Mouse (Mus musculus) myocyte (in vitro differentiated cells): ENCODE data around the gene Tectb. TPM values are rescaled to one million over a fixed set of nuclear protein-coding genes. Genes with fewer than 3 reads are reported as not detected.

Experiments
- H3K27me3 ChIP-seq: one replicate; pipeline ENCODE4 v1.6.1; 2011; ENCODE audit not compliant: control insufficient read depth, insufficient read depth, insufficient read length
- H3K36me3 ChIP-seq: one replicate; pipeline ENCODE4 v1.6.1; 2011; ENCODE audit not compliant: control insufficient read depth, insufficient read depth
- H3K4me2 ChIP-seq: one replicate; pipeline ENCODE4 v1.6.1; 2011; ENCODE audit warnings: low read depth, control low read depth
- H3K4me3 ChIP-seq: one replicate; pipeline ENCODE4 v1.5.1; 2011; ENCODE audit warnings: mild to moderate bottlenecking, control low read depth, moderate library complexity
- H3K79me2 ChIP-seq: one replicate; pipeline ENCODE4 v1.6.1; 2011; ENCODE audit not compliant: control insufficient read depth, insufficient read depth
- H3ac ChIP-seq: one replicate; pipeline ENCODE4 v1.6.1; 2011; ENCODE audit not compliant: control insufficient read depth, insufficient read length
- CEBPB ChIP-seq: IDR thresholded peaks from 2 replicates; pipeline ENCODE4 v1.6.1; 2011; ENCODE audit warnings: mild to moderate bottlenecking, moderate library complexity; ENCODE audit not compliant: poor library complexity, insufficient read depth, severe bottlenecking
- E2F4 ChIP-seq: IDR thresholded peaks from one replicate; pipeline ENCODE4 v1.6.1; 2011; ENCODE audit warnings: mild to moderate bottlenecking, control low read depth, moderate library complexity; ENCODE audit not compliant: insufficient read depth
- MAX ChIP-seq: IDR thresholded peaks from one replicate; pipeline ENCODE4 v1.6.1; 2011; ENCODE audit warnings: low read depth, mild to moderate bottlenecking, control low read depth
- MYOD1 ChIP-seq, 3 experiments: IDR thresholded peaks; one replicate each; pipeline ENCODE4 v1.6.1; 2011; ENCODE audit warnings: control low read depth in 2 of 3, low read depth in 2 of 3, mild to moderate bottlenecking in 2 of 3, moderate library complexity in 1 of 3; ENCODE audit not compliant: insufficient read length in 2 of 3, control insufficient read depth in 1 of 3
- MYOG ChIP-seq, 3 experiments: IDR thresholded peaks; one replicate each; pipeline ENCODE4 v1.6.1; 2011; ENCODE audit warnings: control low read depth in 2 of 3, low read depth in 2 of 3, mild to moderate bottlenecking in 2 of 3; ENCODE audit not compliant: insufficient read length in 2 of 3, control insufficient read depth in 1 of 3, insufficient read depth in 1 of 3
- POLR2A ChIP-seq: IDR thresholded peaks from one replicate; pipeline ENCODE4 v1.6.1; 2011; ENCODE audit warnings: low read depth, mild to moderate bottlenecking, control low read depth, moderate library complexity; ENCODE audit not compliant: insufficient read length
- POLR2AphosphoS2 ChIP-seq: IDR thresholded peaks from one replicate; pipeline ENCODE4 v1.6.1; 2011; ENCODE audit warnings: low read depth, control low read depth; ENCODE audit not compliant: insufficient read length
- REST ChIP-seq: IDR thresholded peaks from one replicate; pipeline ENCODE4 v1.6.1; 2011; ENCODE audit warnings: mild to moderate bottlenecking, control low read depth, moderate library complexity; ENCODE audit not compliant: insufficient read depth, insufficient read length
- SRF ChIP-seq: IDR thresholded peaks from one replicate; pipeline ENCODE4 v1.6.1; 2011; ENCODE audit warnings: low read depth; ENCODE audit not compliant: control insufficient read depth, insufficient read length
- TCF12 ChIP-seq: IDR thresholded peaks from one replicate; pipeline ENCODE4 v1.6.1; 2011; ENCODE audit warnings: mild to moderate bottlenecking, control low read depth; ENCODE audit not compliant: poor library complexity, insufficient read depth, severe bottlenecking
- TCF3 ChIP-seq: IDR thresholded peaks from one replicate; pipeline ENCODE4 v1.6.1; 2011; ENCODE audit warnings: low read depth, control low read depth; ENCODE audit not compliant: insufficient read length
- USF1 ChIP-seq: IDR thresholded peaks from one replicate; pipeline ENCODE4 v1.6.1; 2011; ENCODE audit warnings: low read depth, mild to moderate bottlenecking, control low read depth, moderate library complexity
- polyA plus RNA-seq: library from polyadenylated mRNA; unstranded; fragments of >200 nt; fragmentation: generic; extraction: Trizol; gene quantifications from one replicate; pipeline ENCODE4 v1.2.1, GENCODE M21; 2012; ENCODE audit warnings: missing spikeins

Tectb gene
- polyA plus RNA-seq, result not detected

- peaks cover 48% of the 10 kb centered on the region for H3K27me3 ChIP-seq
- H3K4me3 ChIP-seq, result no peak within 1 kb of the TSS
- H3K4me2 ChIP-seq, result no peak within 1 kb of the TSS
- H3K36me3 ChIP-seq, result no peaks in the 10 kb centered on the region
- H3K79me2 ChIP-seq, result no peaks in the 10 kb centered on the region
- no peak for TF ChIP-seq MAX
- no peak for TF ChIP-seq TCF12
- no peak for TF ChIP-seq SRF
- no peak for TF ChIP-seq REST
- no peak for TF ChIP-seq MYOG (IDR thresholded peaks at IDR 0.05; ENCODE audit: control insufficient read depth in 1 of 3, insufficient read depth in 1 of 3, insufficient read length in 2 of 3, low read depth in 2 of 3)
- no peak for TF ChIP-seq E2F4
- TF ChIP-seq USF1, result no peak
- TF ChIP-seq TCF3, result no peak
- TF ChIP-seq MYOD1 (IDR thresholded peaks at IDR 0.05; ENCODE audit: control insufficient read depth in 1 of 3, insufficient read length in 2 of 3, low read depth in 2 of 3), result no peak
- no peak for TF ChIP-seq POLR2A
- no peak for TF ChIP-seq POLR2AphosphoS2
- no peak for TF ChIP-seq CEBPB
- no peak within 1 kb of the TSS for H3ac ChIP-seq
These were observed at the start of gene Tectb for GRCm38 (mm10) chr19:55180433-55180832. TSS of gene Tectb (plus strand) at chr19:55180733.

GRCm38 (mm10) chr19:55131747-55132146 is 48.8 kb upstream of the Tectb start:
- TF ChIP-seq MAX (no peak), REST (no peak), MYOG (IDR thresholded peaks at IDR 0.05; ENCODE audit: control insufficient read depth in 1 of 3, insufficient read depth in 1 of 3, insufficient read length in 2 of 3, low read depth in 2 of 3) (no peak), TCF3 (no peak), POLR2AphosphoS2 (no peak), SRF (no peak), USF1 (no peak), CEBPB (no peak), E2F4 (no peak), MYOD1 (IDR thresholded peaks at IDR 0.05; ENCODE audit: control insufficient read depth in 1 of 3, insufficient read length in 2 of 3, low read depth in 2 of 3) (no peak), TCF12 (no peak)
- H3K4me3 ChIP-seq, result no peak overlapping the region
- H3K27me3 ChIP-seq, result no peaks in the 10 kb centered on the region
- H3ac ChIP-seq, result no peak overlapping the region
- no peaks in the 10 kb centered on the region for H3K36me3 ChIP-seq
- no peak overlapping the region for H3K4me2 ChIP-seq
- no peaks in the 10 kb centered on the region for H3K79me2 ChIP-seq

DNA sequence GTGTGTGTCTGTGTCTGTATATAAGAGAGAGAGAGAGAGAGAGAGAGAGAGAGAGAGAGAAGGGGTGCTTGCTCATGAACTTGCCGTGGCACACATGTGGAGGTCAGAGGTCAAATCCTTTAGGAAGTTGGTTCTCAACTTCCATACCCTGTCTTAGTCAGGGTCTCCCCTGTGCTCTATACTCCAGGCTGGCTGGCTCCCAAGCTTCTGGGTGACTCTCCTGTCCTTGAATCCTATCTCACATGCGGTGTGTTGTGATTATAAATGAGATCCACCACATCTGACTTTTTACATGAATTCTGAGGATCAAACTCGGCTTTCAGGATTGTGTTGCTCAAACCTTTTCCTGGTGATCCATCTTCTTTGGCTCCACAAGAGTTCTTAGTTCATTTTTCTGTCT is 48.1 kb upstream of the Tectb start:
- Histone ChIP-seq H3K4me2 (no peak overlapping the region), H3K27me3 (no peaks in the 10 kb centered on the region), H3ac (no peak overlapping the region), H3K79me2 (no peaks in the 10 kb centered on the region), H3K36me3 (no peaks in the 10 kb centered on the region), H3K4me3 (no peak overlapping the region)
- TF ChIP-seq POLR2A, result no peak
- no peak for TF ChIP-seq REST
- TF ChIP-seq MYOD1 (IDR thresholded peaks at IDR 0.05; ENCODE audit: control insufficient read depth in 1 of 3, insufficient read length in 2 of 3, low read depth in 2 of 3), result no peak
- no peak for TF ChIP-seq USF1
- no peak for TF ChIP-seq CEBPB
- TF ChIP-seq MYOG (IDR thresholded peaks at IDR 0.05; ENCODE audit: control insufficient read depth in 1 of 3, insufficient read depth in 1 of 3, insufficient read length in 2 of 3, low read depth in 2 of 3), result no peak
- no peak for TF ChIP-seq POLR2AphosphoS2
- no peak for TF ChIP-seq SRF
- TF ChIP-seq MAX, result no peak
- TF ChIP-seq TCF12, result no peak
- TF ChIP-seq TCF3, result no peak
- no peak for TF ChIP-seq E2F4

DNA sequence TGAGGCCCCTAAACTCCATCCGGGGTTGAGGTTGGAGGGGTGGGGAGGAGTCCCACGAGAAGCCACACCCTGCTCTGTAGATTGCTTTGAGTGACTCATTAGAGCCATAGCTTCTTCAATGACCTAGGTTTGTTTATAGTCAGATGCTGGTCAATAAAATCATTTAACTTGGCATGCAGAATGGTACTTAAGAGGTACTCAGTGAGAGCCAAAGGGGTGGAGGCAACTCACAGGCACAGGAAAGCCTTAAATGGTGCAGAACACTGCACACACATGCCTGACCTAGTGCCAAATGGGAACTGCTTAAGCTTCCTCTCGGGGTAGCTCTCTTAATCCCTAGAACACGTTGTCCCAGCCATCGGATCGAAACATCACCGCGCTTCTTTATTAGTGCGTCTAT is 46.0 kb upstream of the Tectb start:
- no peaks in the 10 kb centered on the region for H3K27me3 ChIP-seq
- no peak overlapping the region for H3K4me2 ChIP-seq
- H3K36me3 ChIP-seq, result no peaks in the 10 kb centered on the region
- no peak overlapping the region for H3K4me3 ChIP-seq
- no peaks in the 10 kb centered on the region for H3K79me2 ChIP-seq
- TF ChIP-seq TCF12, result no peak
- no peak for TF ChIP-seq REST
- TF ChIP-seq TCF3, result no peak
- H3ac ChIP-seq, result no peak overlapping the region

DNA sequence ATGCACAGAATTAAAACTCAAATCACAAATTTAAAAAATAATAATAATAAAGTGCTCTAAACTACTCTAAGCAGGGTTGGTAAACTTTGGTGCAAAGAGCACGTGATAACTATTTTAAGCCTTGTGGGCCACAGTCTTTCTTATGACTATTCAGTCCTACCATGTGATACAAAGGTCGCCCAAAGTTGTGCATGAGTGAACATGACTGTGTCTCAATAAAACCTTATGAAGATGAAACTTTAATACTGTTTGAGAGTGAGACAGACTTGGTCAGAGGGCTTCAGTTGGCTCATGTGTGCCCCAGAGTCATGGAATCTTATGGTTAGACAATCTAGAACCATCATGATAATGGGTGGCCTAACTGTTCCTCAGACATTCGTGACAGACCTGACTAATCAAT is 44.6 kb upstream of the Tectb start:
- Histone ChIP-seq H3K27me3 (no peaks in the 10 kb centered on the region), H3K36me3 (no peaks in the 10 kb centered on the region)
- TF ChIP-seq USF1 (no peak), E2F4 (no peak), MAX (no peak), TCF12 (no peak), REST (no peak), MYOD1 (IDR thresholded peaks at IDR 0.05; ENCODE audit: control insufficient read depth in 1 of 3, insufficient read length in 2 of 3, low read depth in 2 of 3) (no peak), POLR2AphosphoS2 (no peak), MYOG (IDR thresholded peaks at IDR 0.05; ENCODE audit: control insufficient read depth in 1 of 3, insufficient read depth in 1 of 3, insufficient read length in 2 of 3, low read depth in 2 of 3) (no peak), SRF (no peak), POLR2A (no peak), TCF3 (no peak), CEBPB (no peak)

More for the DNA sequence above, 44.6 kb upstream of the Tectb start:
- Histone ChIP-seq H3K79me2 (no peaks in the 10 kb centered on the region), H3ac (no peak overlapping the region), H3K4me3 (no peak overlapping the region), H3K4me2 (no peak overlapping the region)
